Mouse (Mus musculus) ES-E14 (cell line): Measurements from ENCODE around the gene Exoc3l. TPM values are rescaled to one million over a fixed set of nuclear protein-coding genes. Genes with fewer than 3 reads are reported as not detected.

ENCODE experiments used
- DNase-seq: peaks from one replicate; pipeline ENCODE4 v3.0.0-alpha.2; 2013; ENCODE audit warnings: low read depth, low spot score
- H3K27ac ChIP-seq: 2 replicates; pipeline ENCODE4 v1.5.1; 2012; ENCODE audit warnings: low read depth, mild to moderate bottlenecking, low read length, moderate library complexity, mixed read lengths; ENCODE audit not compliant: poor library complexity, insufficient read depth, severe bottlenecking
- H3K36me3 ChIP-seq: 2 replicates; pipeline ENCODE4 v1.6.1; 2012; ENCODE audit warnings: mild to moderate bottlenecking, low read length, moderate library complexity, mixed read lengths; ENCODE audit not compliant: control insufficient read depth, poor library complexity, insufficient read depth, severe bottlenecking
- H3K4me1 ChIP-seq, 2 experiments: fragments of 150-350 bp in 1 of 2; sonication (generic) in 1 of 2; 2 replicates each; pipeline ENCODE4 v1.6.1; 2012; ENCODE audit warnings: low read length in 2 of 2, mild to moderate bottlenecking in 1 of 2, mixed read lengths in 1 of 2; ENCODE audit not compliant: control insufficient read depth in 2 of 2, insufficient read depth in 2 of 2, poor library complexity in 1 of 2
- H3K4me3 ChIP-seq, 2 experiments: fragments of 150-350 bp in 1 of 2; sonication (generic) in 1 of 2; 2 replicates each; pipeline ENCODE4 v1.5.1; 2012; ENCODE audit warnings: low read length in 2 of 2, low read depth in 1 of 2, mild to moderate bottlenecking in 1 of 2, mixed read lengths in 1 of 2; ENCODE audit not compliant: insufficient read depth in 1 of 2, poor library complexity in 1 of 2, severe bottlenecking in 1 of 2
- H3K9ac ChIP-seq: 2 replicates; pipeline ENCODE4 v1.6.1; 2012; ENCODE audit warnings: low read depth, mild to moderate bottlenecking, low read length, mixed read lengths; ENCODE audit not compliant: poor library complexity, insufficient read depth, severe bottlenecking
- H3K9me3 ChIP-seq: fragments of 150-350 bp; sonication (generic); 2 replicates; pipeline ENCODE4 v1.6.1; 2012; ENCODE audit warnings: low read depth, mild to moderate bottlenecking, low read length; ENCODE audit not compliant: control insufficient read depth, insufficient read depth
- CHD2 ChIP-seq: IDR thresholded peaks from 2 replicates; pipeline ENCODE4 v1.6.1; 2014; ENCODE audit warnings: mild to moderate bottlenecking, low read depth, low read length, inconsistent platforms
- HCFC1 ChIP-seq: IDR thresholded peaks from 2 replicates; pipeline ENCODE4 v1.6.1; 2012; ENCODE audit warnings: low read length, inconsistent platforms, borderline replicate concordance; ENCODE audit not compliant: insufficient read depth
- MAFK ChIP-seq: IDR thresholded peaks from 2 replicates; pipeline ENCODE4 v1.6.1; 2014; ENCODE audit warnings: mild to moderate bottlenecking, low read depth, low read length, inconsistent platforms; ENCODE audit not compliant: insufficient read depth
- ZC3H11A ChIP-seq: IDR thresholded peaks from 2 replicates; pipeline ENCODE4 v1.6.1; 2012; ENCODE audit warnings: low read depth, mild to moderate bottlenecking, inconsistent platforms, low read length, borderline replicate concordance
- ZNF384 ChIP-seq: IDR thresholded peaks from 2 replicates; pipeline ENCODE4 v1.6.1; 2012; ENCODE audit warnings: low read depth, low read length, inconsistent platforms
- in situ Hi-C, 2 experiments: fragments of 600-800 bp; cut with MboI; formaldehyde crosslinking; loops; one replicate each; pipeline ENCODE4 v1.15.1; 2025; ENCODE audit warnings: low sequenced_read_pairs in 2 of 2, inconsistent platforms in 1 of 2; ENCODE audit not compliant: unreplicated experiment in 2 of 2
- total RNA-seq: library from RNA; depleted of rRNA; stranded (reverse); fragments of 300-350 nt; gene quantifications from 2 replicates; pipeline ENCODE4 v1.2.3, GENCODE M21; 2012

The Exoc3l gene
- total RNA-seq, 1 experiment: 22.0 TPM

DNA sequence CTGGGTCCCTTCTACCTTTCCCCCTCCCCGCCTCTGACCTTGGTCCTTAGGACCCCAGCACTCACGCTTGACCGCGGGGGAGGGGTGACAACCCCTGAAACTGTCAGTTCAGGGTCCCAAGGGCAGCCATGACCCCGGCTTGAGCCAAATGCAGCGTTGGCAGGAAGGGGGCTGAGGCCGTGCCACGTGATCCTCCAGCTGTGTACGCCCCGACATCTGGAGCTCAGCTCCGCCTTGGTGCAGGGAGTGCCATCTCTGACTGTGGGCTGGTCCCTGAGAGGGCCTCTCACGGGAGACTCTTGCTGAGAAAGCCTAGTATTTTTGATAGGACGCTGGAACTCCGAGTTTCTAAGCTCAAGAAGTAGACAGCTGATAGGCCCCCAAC lies 40.9 kb downstream of the Exoc3l start, which contains the start of gene B3gnt9:
TSS of gene B3gnt9 (minus strand) at position 188 of the 385 bp plus-strand sequence.
- in situ Hi-C loops: loop anchor here in 1 of 2 experiments (25.0 kb wide), 1 partner anchor 618 kb away; the partner anchor contains the start of genes Ciao2b and Rrad
- peak within 1 kb of the TSS; percentile 62 for H3K9ac ChIP-seq
- peak within 1 kb of the TSS; percentile 60 to 74 for H3K4me3 ChIP-seq
- no peaks in the 10 kb centered on the region for H3K9me3 ChIP-seq
- H3K36me3 ChIP-seq: peaks cover 30% of the 10 kb centered on the region
- H3K4me1 ChIP-seq: peaks cover 0 to 12% of the 10 kb centered on the region in 2 experiments; a peak in 2 of 4 replicates
- no peak within 1 kb of the TSS for H3K27ac ChIP-seq
- TF ChIP-seq ZC3H11A (no peak), MAFK (no peak), ZNF384 (no peak), CHD2 (no peak), HCFC1 (no peak)
- no peak for DNase-seq

GRCm38 (mm10) chr8:105254152-105254965 lies 41.5 kb downstream of the Exoc3l start:
- Histone ChIP-seq H3K9ac (peak overlapping the region; percentile 62), H3K27ac (no peak overlapping the region), H3K4me3 (peak overlapping the region; percentile 60 to 74), H3K36me3 (peaks cover 35% of the 10 kb centered on the region), H3K4me1 (peaks cover 0 to 12% of the 10 kb centered on the region in 2 experiments; a peak in 2 of 4 replicates), H3K9me3 (no peaks in the 10 kb centered on the region)
- TF ChIP-seq HCFC1 (peak; percentile 43; the same call in 1 of the 2 replicates), ZNF384 (no peak), CHD2 (no peak), MAFK (no peak), ZC3H11A (no peak)
- peak; percentile 86 for DNase-seq
- in situ Hi-C loops: loop anchor here in 1 of 2 experiments (25.0 kb wide), 1 partner anchor 617 kb away; the partner anchor contains the start of genes Ciao2b and Rrad

DNA sequence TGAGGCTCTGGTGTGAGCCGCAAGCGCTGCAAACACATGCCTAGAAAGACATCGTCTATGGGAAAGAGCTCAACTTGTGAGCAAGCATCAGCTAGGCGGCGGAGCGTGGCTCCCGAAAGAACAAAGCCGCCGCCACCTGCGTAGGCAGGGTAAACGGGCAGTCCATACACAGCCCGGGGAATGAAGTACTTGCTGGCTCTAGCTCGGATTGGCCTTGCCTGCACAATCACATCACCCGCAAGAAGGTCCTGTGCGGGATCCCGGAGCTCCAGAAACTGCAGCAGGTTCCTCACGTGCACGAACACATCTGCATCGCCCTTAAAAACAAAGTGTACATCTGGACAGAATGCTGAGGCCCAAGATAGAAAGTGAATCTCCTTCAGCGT lies 42.1 kb downstream of the Exoc3l start:
- Histone ChIP-seq H3K9ac (peak overlapping the region; percentile 36; the same call in 1 of the 2 replicates), H3K36me3 (peaks cover 40% of the 10 kb centered on the region), H3K27ac (no peak overlapping the region), H3K4me1 (peaks cover 0 to 12% of the 10 kb centered on the region in 2 experiments; a peak in 2 of 4 replicates), H3K9me3 (no peaks in the 10 kb centered on the region), H3K4me3 (peak overlapping the region; percentile 6 to 60; a peak in 3 of 4 replicates)
- TF ChIP-seq HCFC1 (no peak), MAFK (no peak), ZNF384 (no peak), CHD2 (no peak), ZC3H11A (no peak)
- DNase-seq: no peak
- in situ Hi-C loops: loop anchor here in 1 of 2 experiments (25.0 kb wide), 1 partner anchor 616 kb away; the partner anchor contains the start of genes Ciao2b and Rrad

GRCm38 (mm10) chr8:105252680-105253537 lies 43.0 kb downstream of the Exoc3l start:
- no peak overlapping the region for H3K27ac ChIP-seq
- no peak overlapping the region for H3K4me3 ChIP-seq
- in situ Hi-C loops: loop anchor here in 1 of 2 experiments (25.0 kb wide), 1 partner anchor 616 kb away; the partner anchor contains the start of genes Ciao2b and Rrad
- no peak overlapping the region for H3K9ac ChIP-seq
- peaks cover 48% of the 10 kb centered on the region for H3K36me3 ChIP-seq
- no peaks in the 10 kb centered on the region for H3K9me3 ChIP-seq
- H3K4me1 ChIP-seq: peaks cover 0 to 8% of the 10 kb centered on the region in 2 experiments; a peak in 2 of 4 replicates
- DNase-seq: no peak
- TF ChIP-seq ZC3H11A (no peak), HCFC1 (no peak), CHD2 (no peak), ZNF384 (no peak), MAFK (no peak)
